Mouse (Mus musculus) naive thymus-derived CD4-positive, alpha-beta T cell, adult 2 months (primary cell): ENCODE data around the gene Ttc30a1.
A peak's percentile ranks its signal among the peaks of the same experiment; 100 is the strongest.
"Not testable (repeated sequence)": the region's sequence is repeated elsewhere in the genome, so short reads cannot be mapped to it uniquely, and the experiment has no call there.

Experiments
- DNase-seq: peaks from one replicate; pipeline ENCODE4 v3.0.0-alpha.2; 2011; ENCODE audit warnings: low read depth

Gene Ttc30a1

GRCm38 (mm10) chr2:75983091-75983490, 1.3 kb upstream of the Ttc30a1 start:
- DNase-seq, result no peak

- DNase-seq, result no peak
Measured at GRCm38 (mm10) chr2:75982626-75983025, 859 bp upstream of the Ttc30a1 start.

DNA sequence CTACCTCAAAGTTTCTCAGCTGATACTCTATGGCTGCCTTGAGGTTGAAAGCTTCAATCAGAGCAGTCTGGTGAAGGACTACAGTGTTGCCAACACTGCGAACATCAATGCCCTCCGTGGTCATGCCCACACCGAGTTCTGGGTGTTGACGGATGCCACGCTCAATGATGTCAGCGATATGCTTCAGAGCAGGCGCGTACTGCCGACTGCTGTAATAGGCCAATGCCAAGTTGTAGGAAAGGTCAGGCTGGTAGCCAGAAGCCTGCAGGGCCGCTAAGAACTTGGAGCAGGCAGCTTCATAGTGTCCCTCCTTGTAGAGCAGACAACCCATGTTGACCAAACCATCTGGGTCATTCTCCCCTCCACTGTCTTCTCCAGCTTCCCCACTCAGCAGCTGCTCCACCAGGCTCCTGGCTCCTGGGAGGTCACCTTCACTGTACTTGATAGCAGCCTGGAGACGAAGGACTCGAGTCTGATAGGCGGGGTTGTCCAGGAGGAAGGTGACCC, 781 bp downstream of the Ttc30a1 start:
- not testable (repeated sequence) for DNase-seq

- peak; percentile 30 for DNase-seq
Measured at GRCm38 (mm10) chr2:75977752-75978368, 3.9 kb downstream of the Ttc30a1 start, which contains the start of gene Ttc30a2. Gene Ttc30a2, minus strand, starts transcription at chr2:75978170.

GRCm38 (mm10) chr2:75976070-75976469, 5.7 kb downstream of the Ttc30a1 start:
- not testable (repeated sequence) for DNase-seq

- DNase-seq, result no peak
Measured at GRCm38 (mm10) chr2:75974131-75974530, 7.6 kb downstream of the Ttc30a1 start.

GRCm38 (mm10) chr2:75964972-75965371, 16.8 kb downstream of the Ttc30a1 start:
- peak; percentile 81 for DNase-seq

DNA sequence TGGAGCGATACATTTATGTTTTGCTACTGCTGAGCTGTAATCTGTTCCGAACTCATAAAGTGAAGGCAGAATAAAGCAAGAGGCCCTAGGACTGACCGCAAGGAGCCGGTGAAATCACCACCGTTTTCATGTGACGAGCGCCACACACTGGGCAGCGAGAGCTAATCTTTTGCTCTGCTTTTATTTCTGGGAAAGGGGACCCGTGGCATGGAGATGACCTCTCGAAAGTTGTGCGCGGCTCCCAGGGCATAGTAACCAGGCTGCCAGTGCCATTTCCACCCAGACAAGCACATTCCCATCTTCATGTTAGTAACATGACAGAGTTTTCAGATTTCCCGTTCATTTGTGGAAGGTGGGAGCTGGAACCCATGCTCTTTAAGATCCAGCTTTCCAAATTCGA, 17.3 kb downstream of the Ttc30a1 start:
- peak; percentile 39 for DNase-seq

GRCm38 (mm10) chr2:75964051-75964450, 17.7 kb downstream of the Ttc30a1 start:
- no peak for DNase-seq

- no peak for DNase-seq
Measured at GRCm38 (mm10) chr2:75963211-75963840, 18.4 kb downstream of the Ttc30a1 start.

- no peak for DNase-seq
Measured at GRCm38 (mm10) chr2:75960366-75961330, 21.1 kb downstream of the Ttc30a1 start.

- DNase-seq, result no peak
Measured at GRCm38 (mm10) chr2:75959850-75960365, 21.9 kb downstream of the Ttc30a1 start.

GRCm38 (mm10) chr2:75959183-75959849, 22.5 kb downstream of the Ttc30a1 start:
- DNase-seq, result no peak

- no peak for DNase-seq
Measured at GRCm38 (mm10) chr2:75955709-75956108, 26.1 kb downstream of the Ttc30a1 start.

DNA sequence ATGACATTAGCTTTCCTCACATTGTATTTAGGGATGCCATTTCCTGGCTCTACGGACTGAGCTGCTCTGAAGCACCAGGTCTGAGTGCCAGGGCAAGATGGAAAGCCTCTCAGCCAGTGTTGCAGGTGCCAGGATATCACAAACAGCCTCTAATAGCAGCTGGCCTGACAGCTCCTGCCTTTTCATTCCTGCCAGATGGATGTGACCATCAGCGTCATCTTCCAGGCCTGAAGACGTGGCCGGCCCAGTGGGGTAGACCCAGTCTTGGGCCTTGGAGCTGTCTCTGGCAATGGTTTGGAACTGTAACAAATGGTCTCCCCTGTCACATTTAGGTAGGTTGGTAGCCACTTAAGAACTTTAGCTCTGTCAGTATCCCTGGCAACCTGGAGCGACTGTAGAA, 28.4 kb downstream of the Ttc30a1 start:
- DNase-seq, result no peak

GRCm38 (mm10) chr2:75950685-75951084, 31.1 kb downstream of the Ttc30a1 start:
- no peak for DNase-seq

GRCm38 (mm10) chr2:75938117-75939063, 43.4 kb downstream of the Ttc30a1 start, which contains the start of gene Ttc30b:
Gene Ttc30b, minus strand, starts transcription at chr2:75938585.
- DNase-seq, result peak; percentile 89

- DNase-seq, result peak; percentile 12
Measured at GRCm38 (mm10) chr2:75937520-75938116, 44.1 kb downstream of the Ttc30a1 start.

GRCm38 (mm10) chr2:75936685-75937084, 45.1 kb downstream of the Ttc30a1 start:
- not testable (repeated sequence) for DNase-seq

DNA sequence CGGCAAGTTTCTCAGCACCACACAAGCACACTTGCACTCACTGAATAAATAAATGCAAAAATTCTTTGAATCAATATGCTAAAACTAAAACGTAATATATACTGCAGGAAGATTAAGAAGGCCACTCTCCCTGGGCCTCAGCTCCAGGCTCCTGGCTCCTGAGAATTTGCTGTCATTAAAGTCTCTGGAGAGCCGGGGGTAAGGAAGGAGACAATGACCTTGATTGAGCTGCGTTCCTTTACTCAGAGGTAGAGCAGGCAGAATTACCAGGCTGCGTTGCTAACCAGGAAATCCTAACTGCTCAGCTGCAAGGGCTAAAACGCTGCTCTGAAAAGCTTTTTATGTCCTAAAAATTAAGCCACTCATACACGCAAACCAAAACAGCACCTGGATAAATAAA, 48.2 kb downstream of the Ttc30a1 start:
- no peak for DNase-seq
